Mouse (Mus musculus) naive thymus-derived CD4-positive, alpha-beta T cell, adult 2 months (primary cell): ENCODE measurements around the gene Slc9a8.
"Not testable (repeated sequence)": the region's sequence is repeated elsewhere in the genome, so short reads cannot be mapped to it uniquely, and the experiment has no call there.

ENCODE experiments used
- DNase-seq: peaks from one replicate; pipeline ENCODE4 v3.0.0-alpha.2; 2011; ENCODE audit warnings: low read depth

The Slc9a8 gene

GRCm38 (mm10) chr2:167421330-167422149, at the start of gene Slc9a8:
Gene Slc9a8 (plus strand): TSS chr2:167421712.
- DNase-seq: peak; percentile 84

GRCm38 (mm10) chr2:167373266-167373665, 48.2 kb upstream of the Slc9a8 start:
- no peak for DNase-seq

- no peak for DNase-seq
Measured at GRCm38 (mm10) chr2:167374191-167374805, 47.2 kb upstream of the Slc9a8 start.

GRCm38 (mm10) chr2:167375135-167375534, 46.4 kb upstream of the Slc9a8 start:
- DNase-seq: no peak

- DNase-seq: no peak
Measured at GRCm38 (mm10) chr2:167375688-167376087, 45.8 kb upstream of the Slc9a8 start.

GRCm38 (mm10) chr2:167376160-167376564, 45.4 kb upstream of the Slc9a8 start:
- DNase-seq: no peak

GRCm38 (mm10) chr2:167377697-167378096, 43.8 kb upstream of the Slc9a8 start:
- no peak for DNase-seq

- DNase-seq: no peak
Measured at GRCm38 (mm10) chr2:167378972-167379371, 42.5 kb upstream of the Slc9a8 start.

GRCm38 (mm10) chr2:167380615-167381285, 40.8 kb upstream of the Slc9a8 start:
- no peak for DNase-seq

GRCm38 (mm10) chr2:167381596-167381995, 39.9 kb upstream of the Slc9a8 start:
- DNase-seq: no peak

- no peak for DNase-seq
Measured at GRCm38 (mm10) chr2:167382389-167382788, 39.1 kb upstream of the Slc9a8 start.

- no peak for DNase-seq
Measured at GRCm38 (mm10) chr2:167383666-167384083, 37.8 kb upstream of the Slc9a8 start.

- no peak for DNase-seq
Measured at GRCm38 (mm10) chr2:167386456-167386855, 35.1 kb upstream of the Slc9a8 start.

- DNase-seq: no peak
Measured at GRCm38 (mm10) chr2:167386998-167387397, 34.5 kb upstream of the Slc9a8 start.

- DNase-seq: no peak
Measured at GRCm38 (mm10) chr2:167394426-167394825, 27.1 kb upstream of the Slc9a8 start.

GRCm38 (mm10) chr2:167396420-167396819, 25.1 kb upstream of the Slc9a8 start:
- not testable (repeated sequence) for DNase-seq

GRCm38 (mm10) chr2:167399012-167399411, 22.5 kb upstream of the Slc9a8 start:
- no peak for DNase-seq

GRCm38 (mm10) chr2:167399646-167400045, 21.9 kb upstream of the Slc9a8 start:
- no peak for DNase-seq

GRCm38 (mm10) chr2:167403085-167403484, 18.4 kb upstream of the Slc9a8 start:
- DNase-seq: no peak

GRCm38 (mm10) chr2:167405101-167405880, 16.2 kb upstream of the Slc9a8 start:
- DNase-seq: no peak

- DNase-seq: no peak
Measured at GRCm38 (mm10) chr2:167407296-167407929, 14.1 kb upstream of the Slc9a8 start.

- no peak for DNase-seq
Measured at GRCm38 (mm10) chr2:167414461-167414860, 7.1 kb upstream of the Slc9a8 start.
